Mouse (Mus musculus) midbrain, embryonic 11.5 days (tissue): ENCODE measurements at regions not wholly inside any gene's neighbourhood (a gene's known extent, or its start where the extent isn't known, plus 50 kb on each side); places are given as distances from the start of the nearest gene placed in this dataset.
A peak's percentile ranks its signal among the peaks of the same experiment; 100 is the strongest.

ENCODE experiments used
- ATAC-seq: fragments of 200-750 bp; cut with Nextera tagmentation; 2 replicates; pipeline ENCODE4 v1.8.0; 2017; ENCODE audit warnings: moderate TSS enrichment, moderate library complexity; ENCODE audit not compliant: low FRiP score
- DNase-seq: peaks from one replicate; pipeline ENCODE4 v3.0.0; 2015; ENCODE audit warnings: low spot score; ENCODE audit errors: missing footprints
- H3K27ac ChIP-seq: fragments of 300-500 bp; sonication (generic); 2 replicates; pipeline ENCODE4 v1.5.1; 2014; ENCODE audit warnings: low read depth, low read length
- H3K27me3 ChIP-seq: fragments of 300-500 bp; sonication (generic); 2 replicates; pipeline ENCODE4 v1.6.1; 2014; ENCODE audit warnings: mild to moderate bottlenecking, low read length, moderate library complexity, mixed read lengths; ENCODE audit not compliant: control insufficient read depth, insufficient read depth
- H3K36me3 ChIP-seq: fragments of 300-500 bp; sonication (generic); 2 replicates; pipeline ENCODE4 v1.6.1; 2014; ENCODE audit warnings: mild to moderate bottlenecking, low read length, moderate library complexity, mixed read lengths; ENCODE audit not compliant: control insufficient read depth, insufficient read depth
- H3K4me1 ChIP-seq: fragments of 300-500 bp; sonication (generic); 2 replicates; pipeline ENCODE4 v1.6.1; 2014; ENCODE audit warnings: low read length; ENCODE audit not compliant: control insufficient read depth, insufficient read depth
- H3K4me2 ChIP-seq: fragments of 300-500 bp; sonication (generic); 2 replicates; pipeline ENCODE4 v1.6.1; 2014; ENCODE audit warnings: mild to moderate bottlenecking, moderate library complexity
- H3K4me3 ChIP-seq: fragments of 300-500 bp; sonication (generic); 2 replicates; pipeline ENCODE4 v1.5.1; 2014; ENCODE audit warnings: low read depth, low read length
- H3K9ac ChIP-seq: fragments of 300-500 bp; sonication (generic); 2 replicates; pipeline ENCODE4 v1.6.1; 2014; ENCODE audit warnings: low read length
- H3K9me3 ChIP-seq: fragments of 300-500 bp; sonication (generic); 2 replicates; pipeline ENCODE4 v1.6.1; 2016; ENCODE audit warnings: low read length; ENCODE audit not compliant: control insufficient read depth
- WGBS: fragments of 180-500 bp; shearing (Covaris S2); extraction: QIAGEN DNeasy Blood & Tissue Kit; methylation state at CpG from one replicate; pipeline ENCODE4 v1.1.7; 2014; 5-methylcytosine and 5-hydroxymethylcytosine counted together

DNA sequence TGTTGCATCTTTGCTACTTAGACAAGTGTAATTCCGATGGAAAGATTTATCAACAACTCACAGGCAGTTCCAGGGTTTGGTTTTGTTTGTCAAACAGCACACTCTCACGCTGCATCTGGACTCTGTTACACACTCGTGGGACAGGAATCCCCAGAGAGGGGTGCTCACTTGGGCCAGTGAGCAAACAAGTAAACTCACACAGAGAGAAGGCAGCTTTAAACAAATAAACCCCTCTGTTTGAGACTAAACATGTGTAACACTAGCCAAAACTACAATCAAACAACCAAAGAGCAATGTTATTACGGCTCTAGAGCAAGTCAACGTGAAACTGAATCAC lies 65.0 kb upstream of the Tmco5 start:
- H3K4me1 ChIP-seq = peaks cover 51% of the 10 kb centered on the region
- H3K4me3 ChIP-seq = no peak overlapping the region
- 49% methylated on average over 5 of the region's 5 CpGs for WGBS
- no peak for ATAC-seq
- DNase-seq = no peak
- H3K4me2 ChIP-seq = no peak overlapping the region
- no peak overlapping the region for H3K27ac ChIP-seq
- H3K9me3 ChIP-seq = no peaks in the 10 kb centered on the region
- H3K9ac ChIP-seq = no peak overlapping the region
- no peaks in the 10 kb centered on the region for H3K27me3 ChIP-seq
- no peaks in the 10 kb centered on the region for H3K36me3 ChIP-seq

DNA sequence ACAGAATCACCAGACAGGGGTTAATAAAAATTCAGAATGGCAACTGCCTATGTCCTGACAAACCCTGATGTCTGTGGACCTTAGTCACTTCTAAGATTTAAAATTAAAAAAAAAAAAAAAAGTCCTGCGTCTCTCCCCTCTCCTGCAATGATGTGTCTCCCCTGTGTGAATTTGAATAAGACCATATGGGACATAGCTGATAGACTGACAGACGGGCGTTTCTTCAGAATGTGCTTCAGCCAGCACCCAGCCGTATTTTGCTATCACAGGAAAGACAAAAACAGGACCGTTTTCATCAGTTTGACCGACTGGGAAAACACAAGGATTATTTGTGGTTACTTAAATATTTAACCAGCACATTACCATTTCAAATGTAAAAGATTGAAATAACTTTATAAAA lies 61.4 kb upstream of the Tmco5 start:
- no peak for ATAC-seq
- no peaks in the 10 kb centered on the region for H3K36me3 ChIP-seq
- H3K4me3 ChIP-seq = no peak overlapping the region
- no peaks in the 10 kb centered on the region for H3K27me3 ChIP-seq
- 21% methylated on average over 6 of the region's 6 CpGs for WGBS
- peak; percentile 83 for DNase-seq
- H3K9me3 ChIP-seq = no peaks in the 10 kb centered on the region
- peak overlapping the region; percentile 25; the same call in 1 of the 2 replicates for H3K9ac ChIP-seq
- peak overlapping the region; percentile 28 for H3K4me2 ChIP-seq
- H3K4me1 ChIP-seq = peaks cover 49% of the 10 kb centered on the region
- peak overlapping the region; percentile 53; the same call in 1 of the 2 replicates for H3K27ac ChIP-seq

DNA sequence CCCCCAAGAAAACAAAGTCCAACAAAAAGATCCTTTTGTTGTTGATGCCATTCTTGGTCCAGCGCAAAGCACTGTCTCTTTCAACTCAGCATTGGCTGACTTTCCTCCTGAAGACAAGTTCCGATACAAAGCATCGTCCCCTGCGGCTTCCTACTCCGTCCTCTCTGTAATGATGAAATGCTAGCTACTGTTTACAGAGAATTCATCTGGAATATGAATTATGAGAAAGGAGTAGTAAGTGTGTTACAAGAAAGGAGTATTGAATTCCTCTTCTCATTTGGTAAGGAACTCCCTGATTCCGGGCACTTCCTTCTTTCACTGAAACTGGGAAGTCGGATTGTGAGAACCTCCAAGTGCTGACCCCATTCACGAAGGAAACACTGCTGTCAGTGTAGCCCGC lies 60.9 kb upstream of the Tmco5 start:
- peak; percentile 92 for DNase-seq
- 22% methylated on average over 9 of the region's 9 CpGs for WGBS
- H3K9me3 ChIP-seq = no peaks in the 10 kb centered on the region

DNA sequence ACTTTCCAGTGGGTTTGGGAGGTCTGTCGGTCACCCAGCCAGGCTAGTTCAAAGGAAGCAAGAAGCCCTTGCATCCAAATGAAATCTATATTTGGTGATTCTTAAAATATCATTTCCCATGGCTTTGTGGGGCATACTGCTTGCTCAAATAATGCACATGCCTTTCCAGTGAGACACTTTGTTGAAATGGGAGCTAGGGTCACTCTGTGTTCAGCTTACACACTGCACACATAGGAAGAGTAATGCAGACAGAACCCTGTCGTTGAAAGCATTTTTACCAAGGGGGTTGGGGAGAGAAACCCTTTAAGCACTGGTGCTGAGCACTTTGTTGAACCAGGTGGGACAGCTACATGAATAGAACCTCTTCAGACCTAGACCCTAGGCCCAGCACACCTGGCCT lies 59.9 kb upstream of the Tmco5 start:
- H3K27ac ChIP-seq = peak overlapping the region; percentile 3; the same call in 1 of the 2 replicates
- peak; percentile 87 for DNase-seq
- no peaks in the 10 kb centered on the region for H3K27me3 ChIP-seq
- no peak overlapping the region for H3K4me2 ChIP-seq
- 35% methylated on average over 2 of the region's 2 CpGs for WGBS
- ATAC-seq = no peak
- H3K36me3 ChIP-seq = no peaks in the 10 kb centered on the region
- H3K4me3 ChIP-seq = no peak overlapping the region
- H3K9me3 ChIP-seq = no peaks in the 10 kb centered on the region
- no peak overlapping the region for H3K9ac ChIP-seq
- H3K4me1 ChIP-seq = peaks cover 39% of the 10 kb centered on the region

More for the DNA sequence above, 60.9 kb upstream of the Tmco5 start:
- peak overlapping the region; percentile 53; the same call in 1 of the 2 replicates for H3K27ac ChIP-seq
- ATAC-seq = no peak
- peak overlapping the region; percentile 28 for H3K4me2 ChIP-seq
- no peaks in the 10 kb centered on the region for H3K27me3 ChIP-seq
- H3K9ac ChIP-seq = peak overlapping the region; percentile 34; the same call in 1 of the 2 replicates
- H3K4me3 ChIP-seq = no peak overlapping the region; the same call in 1 of the 2 replicates
- H3K36me3 ChIP-seq = no peaks in the 10 kb centered on the region
- H3K4me1 ChIP-seq = peaks cover 45% of the 10 kb centered on the region

DNA sequence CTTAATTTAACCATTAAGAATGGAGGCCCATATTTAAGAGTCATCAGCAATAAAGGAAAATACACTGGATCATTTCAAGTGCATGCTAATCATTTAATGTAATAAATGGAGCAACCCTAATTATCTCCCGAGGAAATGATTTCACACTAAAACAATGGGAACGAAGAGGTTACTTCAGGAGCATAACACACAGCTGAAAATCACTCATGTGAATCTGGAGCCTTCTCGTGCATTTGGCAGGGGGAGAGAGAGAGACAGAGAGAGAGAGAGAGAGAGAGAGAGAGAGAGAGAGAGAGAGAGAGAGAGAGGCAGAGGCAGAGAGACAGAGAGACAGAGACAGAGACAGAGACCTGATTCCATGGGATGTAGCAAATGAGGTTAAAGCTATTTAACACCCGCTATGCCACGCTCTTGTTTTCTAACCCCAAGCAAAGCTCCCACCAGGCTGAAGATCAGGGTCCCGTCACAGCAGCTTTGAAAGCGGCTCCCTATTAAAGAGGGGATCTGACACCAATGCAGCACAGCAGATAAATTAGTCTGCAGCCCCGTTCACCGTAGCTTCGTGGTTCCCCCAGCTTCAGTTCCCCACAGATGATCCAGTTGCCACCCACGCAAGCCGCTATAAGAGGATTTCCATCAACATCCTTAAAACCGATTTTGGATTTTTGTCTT lies 59.3 kb upstream of the Tmco5 start:
- Histone ChIP-seq H3K9me3 (no peaks in the 10 kb centered on the region), H3K4me2 (peak overlapping the region; percentile 12; the same call in 1 of the 2 replicates), H3K36me3 (no peaks in the 10 kb centered on the region), H3K4me1 (peaks cover 35% of the 10 kb centered on the region), H3K27ac (peak overlapping the region; percentile 3; the same call in 1 of the 2 replicates), H3K4me3 (no peak overlapping the region), H3K27me3 (no peaks in the 10 kb centered on the region), H3K9ac (no peak overlapping the region)
- DNase-seq = no peak
- peak; percentile 25 for ATAC-seq
- 24% methylated on average over 13 of the region's 13 CpGs for WGBS

DNA sequence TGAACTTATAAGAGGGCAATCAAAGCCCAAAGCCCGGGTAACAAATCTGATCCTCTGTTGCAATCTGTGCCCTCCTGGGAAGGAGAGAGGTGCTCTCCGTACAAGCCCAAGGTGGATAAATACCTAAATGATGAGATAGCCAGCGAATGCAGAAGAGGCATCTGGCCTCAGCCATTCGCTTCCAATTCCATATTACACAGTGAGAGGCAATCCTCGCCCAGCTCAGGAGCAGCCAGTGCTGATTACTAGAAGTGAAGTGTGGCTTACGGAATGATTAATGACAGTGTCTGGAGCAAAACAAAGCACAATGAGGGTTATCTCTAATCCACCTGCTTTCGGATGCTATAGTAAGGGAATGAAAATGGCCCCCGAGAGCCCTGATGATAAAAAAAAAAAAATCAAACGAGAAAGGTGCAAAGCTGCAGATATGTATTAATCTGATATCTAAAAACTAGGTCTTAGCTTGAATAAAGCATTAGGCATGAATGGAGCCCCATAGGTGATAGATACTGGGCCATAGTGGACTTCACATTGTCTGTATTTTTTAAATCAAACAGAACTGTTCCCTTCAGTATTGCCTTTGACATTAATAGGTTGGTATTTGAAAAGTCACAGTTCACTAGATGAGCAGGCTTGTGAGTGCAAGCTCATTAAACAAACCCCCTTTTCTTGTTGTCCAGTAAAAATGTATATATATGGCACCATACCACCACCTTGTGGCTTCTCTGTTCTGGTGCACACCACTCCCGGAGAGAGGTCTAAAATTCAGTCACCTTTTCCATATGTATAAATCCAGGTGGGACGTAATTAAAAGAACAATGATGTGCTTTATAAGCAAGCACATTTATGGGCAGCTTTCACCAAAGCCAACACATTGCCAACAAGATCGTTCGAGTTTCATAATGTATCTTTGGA lies 57.4 kb upstream of the Tmco5 start:
- 44% methylated on average over 13 of the region's 13 CpGs for WGBS
- DNase-seq (peak; percentile 92), ATAC-seq (peak; percentile 66)
- Histone ChIP-seq H3K4me3 (no peak overlapping the region), H3K9ac (no peak overlapping the region), H3K4me2 (0 out of 2 replicates have a peak overlapping the region, but pooled peaks have one; percentile 7), H3K27ac (peak overlapping the region; percentile 17; the same call in 1 of the 2 replicates), H3K4me1 (peaks cover 29% of the 10 kb centered on the region), H3K9me3 (no peaks in the 10 kb centered on the region), H3K36me3 (no peaks in the 10 kb centered on the region), H3K27me3 (no peaks in the 10 kb centered on the region)
